ENCODE assay signal across 8 mouse cellular contexts in genomic region chr1:87327165-87327861, GRCm38 (mm10). TPM values are rescaled to one million over a fixed set of nuclear protein-coding genes. Genes with fewer than 3 reads are reported as not detected.
DNase-seq lines count a peak whose midpoint lies in the region; ATAC-seq and TF ChIP-seq lines count a peak whose summit lies in the region.

No protein-coding gene starts in this region.

- H3K36me3 ChIP-seq in ES-Bruce4 (ENCODE audit: control insufficient read depth, insufficient read depth, low read length, poor library complexity, severe bottlenecking), result peaks cover 3% of the 10 kb centered on the region; the same call in 1 of the 2 replicates
- H3K36me3 ChIP-seq in heart, embryonic 14.5 days (ENCODE audit: control insufficient read depth, insufficient read depth, low read length), result 0 out of 2 replicates have a peak, but pooled peaks cover 5% of the 10 kb centered on the region
- H3K36me3 ChIP-seq in megakaryocyte, embryonic 14.5 days (replicated peaks; ENCODE audit: low read length), result peaks cover 8% of the 10 kb centered on the region

- peaks cover 2% of the 10 kb centered on the region for H3K4me1 ChIP-seq in ES-Bruce4 (ENCODE audit: control insufficient read depth, insufficient read depth, low read length)
- peaks cover 0 to 5% of the 10 kb centered on the region in 2 experiments; a peak in 1 of 4 replicates for H3K4me1 ChIP-seq in heart, embryonic 14.5 days (ENCODE audit: control insufficient read depth in 2 of 2, insufficient read depth in 2 of 2, low read length in 2 of 2)
- peaks cover 58% of the 10 kb centered on the region for H3K4me1 ChIP-seq in megakaryocyte, embryonic 14.5 days

- TF ChIP-seq EP300 in ES-Bruce4 (IDR thresholded peaks at IDR 0.05; ENCODE audit: insufficient read depth, low read depth, low read length), result no peak

- TF ChIP-seq POLR2A in ES-Bruce4 (IDR thresholded peaks at IDR 0.05; ENCODE audit: insufficient read depth, low read length), result no peak

- TF ChIP-seq CTCF in ES-Bruce4 (IDR thresholded peaks at IDR 0.05; ENCODE audit: low read depth, low read length), result no peak

- ATAC-seq in heart, embryonic 14.5 days (ENCODE audit: insufficient number of reproducible peaks, insufficient read depth, low FRiP score, low read depth), result peak; percentile 75

- no peaks in the 10 kb centered on the region for H3K9me3 ChIP-seq in ES-Bruce4 (replicated peaks; ENCODE audit: control insufficient read depth, insufficient read depth, low read length, poor library complexity, severe bottlenecking)
- no peaks in the 10 kb centered on the region for H3K9me3 ChIP-seq in heart, embryonic 14.5 days (ENCODE audit: control insufficient read depth, low read length)
- no peaks in the 10 kb centered on the region for H3K9me3 ChIP-seq in megakaryocyte, embryonic 14.5 days

- H3K9ac ChIP-seq in ES-Bruce4 (ENCODE audit: low read depth, poor library complexity, severe bottlenecking), result peak overlapping the region; percentile 92
- peak overlapping the region; percentile 98 for H3K9ac ChIP-seq in heart, embryonic 14.5 days (ENCODE audit: low read length)

- DNase-seq in 3134 (ENCODE audit: extremely low read depth, insufficient read length, low spot score), result peak; percentile 74
- DNase-seq in embryo, embryonic 11.5 days (ENCODE audit: low read depth, low spot score), result peak; percentile 22
- peak; percentile 15 to 27 for DNase-seq in layer of hippocampus, postnatal 14 days (ENCODE audit: low spot score in 2 of 2)
- peak; percentile 30 for DNase-seq in right cerebral cortex, postnatal 14 days
- no peak for DNase-seq in yolk sac, embryonic 10.5 days (ENCODE audit: low spot score)

- WGBS in heart, embryonic 14.5 days, result under 1% methylated on average over 53 of the region's 53 CpGs

- peak overlapping the region; percentile 86 for H3K4me2 ChIP-seq in heart, embryonic 14.5 days (ENCODE audit: low read length)

- H3K27ac ChIP-seq in ES-Bruce4 (ENCODE audit: insufficient read depth, low read length), result no peak overlapping the region
- peak overlapping the region; percentile 84 to 93 for H3K27ac ChIP-seq in heart, embryonic 14.5 days (replicated peaks in 1 of 2; ENCODE audit: control insufficient read depth in 1 of 2, insufficient read depth in 1 of 2, low read depth in 2 of 2, low read length in 2 of 2)

- H3K4me3 ChIP-seq in ES-Bruce4 (ENCODE audit: low read depth, low read length), result peak overlapping the region; percentile 93
- peak overlapping the region; percentile 100 for H3K4me3 ChIP-seq in heart, embryonic 14.5 days (ENCODE audit: control insufficient read depth in 1 of 2, insufficient read depth in 1 of 2, low read depth in 1 of 2, low read length in 2 of 2)
- peak overlapping the region; percentile 98 for H3K4me3 ChIP-seq in megakaryocyte, embryonic 14.5 days (replicated peaks)

- H3K27me3 ChIP-seq in ES-Bruce4 (ENCODE audit: control insufficient read depth, insufficient read depth, low read length, poor library complexity, severe bottlenecking), result no peaks in the 10 kb centered on the region; the same call in 1 of the 2 replicates
- H3K27me3 ChIP-seq in heart, embryonic 14.5 days (ENCODE audit: control insufficient read depth, insufficient read depth, low read length), result no peaks in the 10 kb centered on the region
- H3K27me3 ChIP-seq in megakaryocyte, embryonic 14.5 days (replicated peaks), result no peaks in the 10 kb centered on the region

RNA-seq across cellular contexts. Expression of gene Gigyf2, which starts 0.5 kb away (rescaled TPM):
- polyA plus RNA-seq in ES-Bruce4 (2011; ENCODE audit: insufficient read depth, insufficient read length, low read depth, missing spikeins), result 185 and 207 TPM in 2 replicates
- 29.3 and 30.4 TPM in 2 replicates for polyA plus RNA-seq in heart, embryonic 14.5 days (2014; fragmentation: Nextera tagmentation; extraction: Ambion mirVana)
- 10 to 100 TPM; 83.6 to 85.5 TPM for total RNA-seq in layer of hippocampus, postnatal 14 days (2021)
- polyA plus RNA-seq in megakaryocyte, embryonic 14.5 days (2012; ENCODE audit: insufficient read depth, low replicate concordance), result 4.7 and 10.4 TPM in 2 replicates
